Mouse (Mus musculus) lung, embryonic 16.5 days (tissue): Measurements from ENCODE around the gene Bdh1. TPM values are rescaled to one million over a fixed set of nuclear protein-coding genes. Genes with fewer than 3 reads are reported as not detected.
"Not testable (repeated sequence)": the region's sequence is repeated elsewhere in the genome, so short reads cannot be mapped to it uniquely, and the experiment has no call there.

Experiments
- ATAC-seq: fragments of 200-750 bp; cut with Nextera tagmentation; 2 replicates; pipeline ENCODE4 v1.8.0; 2017; ENCODE audit warnings: low read depth, mild to moderate bottlenecking, moderate library complexity
- H3K27ac ChIP-seq: fragments of 300-500 bp; sonication (generic); 2 replicates; pipeline ENCODE4 v1.5.1; 2014; ENCODE audit warnings: mild to moderate bottlenecking, control low read depth, low read length
- H3K27me3 ChIP-seq: fragments of 300-500 bp; sonication (generic); 2 replicates; pipeline ENCODE4 v1.6.1; 2014; ENCODE audit warnings: low read depth, low read length, mixed read lengths; ENCODE audit not compliant: control insufficient read depth, insufficient read depth
- H3K36me3 ChIP-seq: fragments of 300-500 bp; sonication (generic); 2 replicates; pipeline ENCODE4 v1.6.1; 2014; ENCODE audit warnings: low read length; ENCODE audit not compliant: control insufficient read depth, insufficient read depth
- H3K4me1 ChIP-seq: fragments of 300-500 bp; sonication (generic); replicated peaks from 2 replicates; pipeline ENCODE4 v1.6.1; 2014; ENCODE audit warnings: low read length, mixed read lengths; ENCODE audit not compliant: control insufficient read depth, insufficient read depth
- H3K4me2 ChIP-seq: fragments of 300-500 bp; sonication (generic); 2 replicates; pipeline ENCODE4 v1.6.1; 2014; ENCODE audit warnings: low read depth, low read length, control low read depth
- H3K4me3 ChIP-seq: fragments of 300-500 bp; sonication (generic); 2 replicates; pipeline ENCODE4 v1.5.1; 2014; ENCODE audit warnings: mild to moderate bottlenecking, low read length, control low read depth
- H3K9ac ChIP-seq: fragments of 300-500 bp; sonication (generic); 2 replicates; pipeline ENCODE4 v1.6.1; 2014; ENCODE audit warnings: low read length, control low read depth
- H3K9me3 ChIP-seq: fragments of 300-500 bp; sonication (generic); 2 replicates; pipeline ENCODE4 v1.6.1; 2016; ENCODE audit warnings: low read length; ENCODE audit not compliant: control insufficient read depth
- WGBS: fragments of 180-500 bp; shearing (Covaris S2); extraction: QIAGEN DNeasy Blood & Tissue Kit; methylation state at CpG from one replicate; pipeline ENCODE4 v1.1.7; 2014; 5-methylcytosine and 5-hydroxymethylcytosine counted together
- polyA plus RNA-seq: library from polyadenylated mRNA; unstranded; fragments of >200 nt; fragmentation: Nextera tagmentation; extraction: Ambion mirVana; gene quantifications from 2 replicates; pipeline ENCODE4 v1.2.1, GENCODE M21; 2015

Bdh1 gene
- polyA plus RNA-seq = 4.5 and 6.5 TPM in 2 replicates

DNA sequence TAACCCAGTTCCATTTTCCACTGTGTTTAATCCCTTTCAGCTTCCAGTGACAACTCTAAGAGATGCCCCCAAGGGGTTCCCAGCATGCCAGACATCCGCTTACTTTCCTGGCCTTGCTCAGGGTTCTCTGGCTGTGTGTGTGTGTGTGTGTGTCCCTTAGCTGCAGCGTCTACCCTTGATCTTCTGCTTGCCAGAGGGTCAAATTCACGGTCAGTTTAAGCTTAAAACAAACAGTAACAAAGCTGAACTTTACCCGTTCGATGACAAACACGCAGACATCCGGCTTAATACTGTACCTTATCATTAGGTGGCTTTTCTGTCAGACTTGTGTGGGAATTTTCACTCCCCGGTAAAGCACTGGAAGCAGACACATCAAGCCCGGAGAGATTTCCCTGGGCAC lies at the start of gene Bdh1:
TSS of gene Bdh1 (plus strand) at position 281 of the 400 bp plus-strand sequence.
- Histone ChIP-seq H3K27me3 (peaks cover 7% of the 10 kb centered on the region), H3K9ac (no peak within 1 kb of the TSS), H3K4me2 (no peak within 1 kb of the TSS), H3K4me3 (no peak within 1 kb of the TSS), H3K27ac (no peak within 1 kb of the TSS), H3K4me1 (no peaks in the 10 kb centered on the region), H3K9me3 (no peaks in the 10 kb centered on the region), H3K36me3 (no peaks in the 10 kb centered on the region)
- ATAC-seq = no peak
- WGBS = 56% methylated on average over 9 of the region's 9 CpGs

- H3K4me2 ChIP-seq, H3K36me3 ChIP-seq, H3K9ac ChIP-seq, H3K27ac ChIP-seq, H3K4me1 ChIP-seq, H3K27me3 ChIP-seq, ATAC-seq, H3K9me3 ChIP-seq, H3K4me3 ChIP-seq: not testable (repeated sequence)
- WGBS = 85% methylated on average over 3 of the region's 3 CpGs
Observed at GRCm38 (mm10) chr16:31372316-31372715, 49.8 kb upstream of the Bdh1 start.

DNA sequence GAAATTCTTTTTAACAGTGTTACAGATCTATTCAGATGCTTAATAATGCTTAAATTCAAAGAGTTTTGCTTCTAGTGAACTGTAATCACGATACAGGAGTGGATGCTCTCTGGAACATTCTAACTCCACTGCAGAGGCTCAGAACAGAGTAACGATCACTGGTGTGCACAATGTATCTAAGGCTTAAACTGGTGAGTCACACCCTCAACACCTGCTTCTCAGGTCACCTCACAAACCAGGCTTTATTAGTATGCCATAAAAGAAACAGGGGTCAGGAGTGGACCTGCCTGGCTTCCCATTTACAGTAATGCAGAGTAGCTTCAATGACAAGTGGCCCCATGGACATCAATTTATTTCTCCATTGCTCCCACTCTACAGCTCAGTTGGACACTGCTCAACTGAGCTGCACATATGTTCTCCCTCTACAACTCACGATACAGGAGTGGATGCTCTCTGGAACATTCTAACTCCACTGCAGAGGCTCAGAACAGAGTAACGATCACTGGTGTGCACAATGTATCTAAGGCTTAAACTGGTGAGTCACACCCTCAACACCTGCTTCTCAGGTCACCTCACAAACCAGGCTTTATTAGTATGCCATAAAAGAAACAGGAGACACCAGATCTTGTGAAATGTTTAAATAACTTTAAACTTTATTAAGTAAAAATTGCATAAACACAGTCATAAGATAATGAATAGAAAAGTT lies 46.0 kb upstream of the Bdh1 start:
- not testable (repeated sequence) for H3K27me3 ChIP-seq, H3K36me3 ChIP-seq, H3K27ac ChIP-seq, H3K9me3 ChIP-seq, ATAC-seq, H3K4me1 ChIP-seq, H3K4me2 ChIP-seq, H3K4me3 ChIP-seq, H3K9ac ChIP-seq
- 89% methylated on average over 4 of the region's 4 CpGs for WGBS

GRCm38 (mm10) chr16:31388269-31388668 lies 33.8 kb upstream of the Bdh1 start:
- not testable (repeated sequence) for H3K27ac ChIP-seq, ATAC-seq, H3K4me1 ChIP-seq, H3K36me3 ChIP-seq, H3K27me3 ChIP-seq, H3K9ac ChIP-seq, H3K4me2 ChIP-seq, H3K4me3 ChIP-seq, H3K9me3 ChIP-seq
- 78% methylated on average over 3 of the region's 3 CpGs for WGBS

DNA sequence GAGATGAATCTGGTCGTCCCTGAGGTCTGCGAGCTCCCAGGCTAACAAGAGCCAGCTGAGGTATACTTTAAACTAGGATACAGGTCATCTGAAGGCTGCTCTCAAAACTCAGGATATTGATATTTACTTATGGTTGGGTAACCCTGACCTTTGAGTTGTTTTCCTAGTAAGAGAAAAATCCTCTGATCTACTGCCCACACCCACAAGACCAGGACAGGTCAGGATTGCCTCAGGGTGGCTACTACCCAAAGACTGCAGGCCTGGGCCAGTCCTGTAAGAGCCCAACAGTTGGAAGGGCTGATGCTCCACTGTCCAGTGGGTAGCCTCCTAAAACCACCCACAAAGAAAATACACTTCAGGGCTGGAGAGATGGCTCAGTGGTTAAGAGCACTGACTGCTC lies 22.8 kb upstream of the Bdh1 start:
- no peak overlapping the region for H3K9ac ChIP-seq
- no peaks in the 10 kb centered on the region for H3K36me3 ChIP-seq
- no peaks in the 10 kb centered on the region for H3K4me1 ChIP-seq
- no peak overlapping the region for H3K4me3 ChIP-seq
- 64% methylated on average over 2 of the region's 2 CpGs for WGBS
- H3K27ac ChIP-seq = no peak overlapping the region
- no peak for ATAC-seq
- no peaks in the 10 kb centered on the region for H3K27me3 ChIP-seq
- H3K9me3 ChIP-seq = no peaks in the 10 kb centered on the region
- no peak overlapping the region for H3K4me2 ChIP-seq

- no peak overlapping the region for H3K27ac ChIP-seq
- ATAC-seq = no peak
- H3K27me3 ChIP-seq = no peaks in the 10 kb centered on the region
- H3K4me3 ChIP-seq = no peak overlapping the region
- 90% methylated on average over 11 of the region's 11 CpGs for WGBS
- no peak overlapping the region for H3K4me2 ChIP-seq
- H3K36me3 ChIP-seq = no peaks in the 10 kb centered on the region
- H3K9me3 ChIP-seq = no peaks in the 10 kb centered on the region
- H3K4me1 ChIP-seq = no peaks in the 10 kb centered on the region
- H3K9ac ChIP-seq = no peak overlapping the region
Observed at GRCm38 (mm10) chr16:31400908-31401692, 21.0 kb upstream of the Bdh1 start.

DNA sequence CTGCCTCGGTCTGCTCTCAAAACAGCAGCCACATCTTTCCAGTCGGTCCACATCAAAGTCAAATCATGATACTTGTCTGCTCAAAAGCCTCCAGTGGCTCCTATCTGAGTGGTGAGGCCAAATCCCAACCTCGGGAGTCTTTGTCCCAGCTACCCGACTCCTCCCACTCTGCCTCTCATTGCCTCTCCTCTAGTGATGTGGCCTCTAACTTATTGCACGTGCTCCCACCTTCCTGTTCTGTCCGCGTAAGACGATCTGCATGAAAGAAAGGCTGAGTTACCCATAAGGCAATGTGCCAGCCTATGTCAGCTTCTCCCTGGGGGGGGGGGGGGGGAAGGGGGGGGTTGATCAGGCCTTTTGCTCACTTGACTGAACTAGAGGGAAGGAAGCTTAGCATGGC lies 20.0 kb upstream of the Bdh1 start:
- no peak overlapping the region for H3K9ac ChIP-seq
- H3K27ac ChIP-seq = no peak overlapping the region
- 24% methylated on average over 8 of the region's 8 CpGs for WGBS
- H3K27me3 ChIP-seq = no peaks in the 10 kb centered on the region
- H3K4me2 ChIP-seq = no peak overlapping the region
- no peak overlapping the region for H3K4me3 ChIP-seq
- H3K4me1 ChIP-seq = no peaks in the 10 kb centered on the region
- H3K9me3 ChIP-seq = no peaks in the 10 kb centered on the region
- ATAC-seq = no peak
- H3K36me3 ChIP-seq = no peaks in the 10 kb centered on the region

DNA sequence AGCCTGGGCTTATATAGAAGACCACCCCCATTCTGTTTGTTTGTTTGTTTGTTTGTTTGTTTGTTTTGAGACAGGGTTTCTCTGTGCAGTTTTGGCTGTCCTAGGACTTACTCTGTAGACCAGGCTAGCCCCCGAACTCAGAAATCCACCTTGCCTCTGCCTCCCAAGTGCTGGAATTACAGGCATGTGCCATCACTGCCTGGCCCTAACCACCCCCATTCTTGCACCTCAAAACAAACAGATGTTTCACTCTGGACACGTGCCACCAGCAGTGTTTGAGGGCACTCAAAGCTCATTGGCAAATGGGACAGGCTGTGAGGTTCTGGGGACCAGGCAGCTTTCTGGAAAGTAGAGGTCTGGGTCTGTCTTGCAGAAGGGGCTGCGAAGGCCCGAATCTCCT lies 18.1 kb upstream of the Bdh1 start:
- Histone ChIP-seq H3K4me3 (no peak overlapping the region), H3K27ac (no peak overlapping the region), H3K4me1 (no peaks in the 10 kb centered on the region), H3K4me2 (no peak overlapping the region), H3K27me3 (no peaks in the 10 kb centered on the region), H3K36me3 (no peaks in the 10 kb centered on the region), H3K9me3 (no peaks in the 10 kb centered on the region), H3K9ac (no peak overlapping the region)
- 78% methylated on average over 4 of the region's 4 CpGs for WGBS
- ATAC-seq = no peak

DNA sequence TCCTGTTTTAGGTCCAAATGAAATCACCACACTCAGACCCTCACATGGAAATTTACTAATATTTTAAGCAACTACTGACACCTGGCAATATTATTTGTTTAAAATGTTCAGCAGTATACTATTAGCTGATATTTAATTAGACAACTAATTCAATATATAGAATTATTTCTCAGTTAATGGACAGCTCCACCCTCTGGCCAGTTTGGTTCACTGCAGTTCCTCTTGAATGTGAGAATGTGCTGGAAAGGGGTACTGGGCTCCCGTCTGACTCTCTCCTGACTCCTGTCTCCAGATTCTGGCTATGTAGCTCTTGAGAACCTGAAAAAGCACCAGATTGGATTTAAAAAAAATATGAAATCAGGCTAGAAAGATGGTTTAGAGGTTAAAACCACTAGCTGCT lies 17.0 kb upstream of the Bdh1 start:
- 50% methylated on average over 1 of the region's 1 CpGs for WGBS
- no peak for ATAC-seq

More for the DNA sequence above, 17.0 kb upstream of the Bdh1 start:
- H3K27me3 ChIP-seq = no peaks in the 10 kb centered on the region
- H3K4me1 ChIP-seq = no peaks in the 10 kb centered on the region
- H3K9ac ChIP-seq = no peak overlapping the region
- no peaks in the 10 kb centered on the region for H3K9me3 ChIP-seq
- no peaks in the 10 kb centered on the region for H3K36me3 ChIP-seq
- H3K4me3 ChIP-seq = no peak overlapping the region
- H3K4me2 ChIP-seq = no peak overlapping the region
- no peak overlapping the region for H3K27ac ChIP-seq
